Mouse (Mus musculus): ENCODE measurements around the gene BC067074. TPM values are rescaled to one million over a fixed set of nuclear protein-coding genes. Genes with fewer than 3 reads are reported as not detected.

Gene BC067074
- polyA plus RNA-seq, 1 experiment from 2014 or later, result 6.1 TPM

GRCm38 (mm10) chr13:113267204-113267603 is 25.8 kb upstream of the BC067074 start:
- no peak for ATAC-seq (ENCODE audit: low FRiP score, low TSS enrichment)

DNA sequence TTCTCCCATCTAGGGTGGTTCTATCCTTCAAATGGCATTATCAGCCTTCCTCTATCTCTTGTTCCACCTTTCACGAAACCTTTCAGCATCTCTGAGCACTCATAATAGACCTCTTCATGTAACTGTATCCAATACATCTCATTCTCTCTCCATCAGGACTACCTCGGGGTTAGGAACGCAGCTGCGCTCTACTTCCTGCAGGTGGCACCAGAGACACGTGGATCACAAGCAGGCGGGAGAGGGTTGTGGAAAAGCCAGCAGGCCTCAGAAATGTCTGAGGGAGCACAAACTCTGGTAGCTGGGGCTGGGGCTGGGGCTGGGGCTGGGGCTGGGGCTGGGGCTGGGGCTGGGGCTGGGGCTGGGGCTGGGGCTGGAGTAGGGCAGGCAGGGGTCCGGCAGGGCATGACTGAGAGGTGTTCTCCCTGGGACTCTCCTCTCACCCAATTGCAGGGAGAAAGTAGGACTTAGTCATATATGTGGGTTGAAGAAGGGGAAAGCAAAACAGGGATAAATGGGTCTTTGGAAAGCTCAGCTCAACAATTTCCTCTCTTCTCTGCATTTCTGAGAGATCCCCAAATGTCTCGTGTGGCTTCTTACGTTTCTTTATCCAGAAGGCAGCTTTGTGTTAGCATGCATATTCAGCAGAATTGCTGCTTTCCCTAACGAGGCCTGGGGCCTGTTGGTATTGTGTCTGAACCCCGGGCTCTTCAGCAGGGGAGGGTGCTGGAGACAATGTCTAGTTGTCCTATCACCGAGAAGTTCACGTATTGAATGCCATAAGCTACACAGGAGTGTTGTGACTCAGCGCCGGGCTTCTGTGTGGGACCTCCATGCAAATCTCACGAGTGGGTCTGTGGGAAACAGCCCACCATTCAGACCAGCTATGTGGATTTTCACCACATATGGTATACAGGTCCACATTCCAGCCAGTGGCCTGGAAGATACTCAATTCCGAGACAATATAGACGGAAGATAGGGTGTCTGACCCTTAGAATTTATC is 22.9 kb upstream of the BC067074 start:
- Histone ChIP-seq H3K27me3 (ENCODE audit: control insufficient read depth, insufficient read depth, low read length) (no peaks in the 10 kb centered on the region), H3K36me3 (ENCODE audit: control insufficient read depth, insufficient read depth, low read length) (no peaks in the 10 kb centered on the region), H3K9ac (ENCODE audit: low read depth, low read length) (no peak overlapping the region), H3K27ac (ENCODE audit: low read depth, low read length) (no peak overlapping the region), H3K9me3 (ENCODE audit: control insufficient read depth, low read length) (no peaks in the 10 kb centered on the region), H3K4me3 (ENCODE audit: low read length) (no peak overlapping the region), H3K4me1 (ENCODE audit: control insufficient read depth, insufficient read depth, low read length) (no peaks in the 10 kb centered on the region), H3K4me2 (replicated peaks; ENCODE audit: low read depth, low read length) (no peak overlapping the region)
- WGBS, result 58% methylated on average over 18 of the region's 18 CpGs
- peak; percentile 81 for ATAC-seq (ENCODE audit: low FRiP score, low TSS enrichment)

More at GRCm38 (mm10) chr13:113267204-113267603, 25.8 kb upstream of the BC067074 start:
- Histone ChIP-seq H3K27me3 (ENCODE audit: control insufficient read depth, insufficient read depth, low read length) (no peaks in the 10 kb centered on the region), H3K9ac (ENCODE audit: low read depth, low read length) (no peak overlapping the region), H3K9me3 (ENCODE audit: control insufficient read depth, low read length) (no peaks in the 10 kb centered on the region), H3K4me2 (replicated peaks; ENCODE audit: low read depth, low read length) (no peak overlapping the region), H3K4me1 (ENCODE audit: control insufficient read depth, insufficient read depth, low read length) (no peaks in the 10 kb centered on the region), H3K27ac (ENCODE audit: low read depth, low read length) (no peak overlapping the region), H3K36me3 (ENCODE audit: control insufficient read depth, insufficient read depth, low read length) (no peaks in the 10 kb centered on the region), H3K4me3 (ENCODE audit: low read length) (no peak overlapping the region)
- 87% methylated on average over 3 of the region's 3 CpGs for WGBS

- Histone ChIP-seq H3K36me3 (ENCODE audit: control insufficient read depth, insufficient read depth, low read length) (no peaks in the 10 kb centered on the region), H3K4me1 (ENCODE audit: control insufficient read depth, insufficient read depth, low read length) (no peaks in the 10 kb centered on the region), H3K27me3 (ENCODE audit: control insufficient read depth, insufficient read depth, low read length) (no peaks in the 10 kb centered on the region), H3K9ac (ENCODE audit: low read depth, low read length) (no peak overlapping the region), H3K4me2 (replicated peaks; ENCODE audit: low read depth, low read length) (no peak overlapping the region), H3K27ac (ENCODE audit: low read depth, low read length) (no peak overlapping the region), H3K4me3 (ENCODE audit: low read length) (no peak overlapping the region), H3K9me3 (ENCODE audit: control insufficient read depth, low read length) (no peaks in the 10 kb centered on the region)
- no peak for ATAC-seq (ENCODE audit: low FRiP score, low TSS enrichment)
- WGBS, result 76% methylated on average over 8 of the region's 8 CpGs
Measured at GRCm38 (mm10) chr13:113271189-113271588, 21.8 kb upstream of the BC067074 start.

DNA sequence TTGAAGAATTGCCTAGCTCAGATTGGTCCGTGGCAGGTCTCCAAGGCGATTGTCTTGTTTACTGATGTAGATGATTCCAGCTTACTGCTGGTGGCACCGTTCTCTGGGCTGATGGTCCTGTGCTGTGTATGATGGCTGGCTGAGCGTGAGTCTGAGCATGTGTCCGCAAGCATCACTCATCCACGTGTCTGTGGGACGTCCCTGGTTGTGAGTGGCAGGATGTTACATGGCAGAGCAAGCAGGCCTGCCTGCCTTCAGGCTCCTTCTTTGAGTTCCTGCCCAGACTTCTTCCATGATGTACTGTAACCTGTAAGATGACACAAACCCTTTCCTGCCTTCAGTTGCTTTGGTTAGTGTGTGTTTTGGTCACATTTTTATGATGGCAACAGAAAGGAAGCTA is 5.8 kb upstream of the BC067074 start:
- no peak overlapping the region for H3K9ac ChIP-seq (ENCODE audit: low read depth, low read length)
- no peak overlapping the region for H3K4me3 ChIP-seq (ENCODE audit: low read length)
- ATAC-seq (ENCODE audit: low FRiP score, low TSS enrichment), result no peak
- H3K4me1 ChIP-seq (ENCODE audit: control insufficient read depth, insufficient read depth, low read length), result no peaks in the 10 kb centered on the region
- H3K9me3 ChIP-seq (ENCODE audit: control insufficient read depth, low read length), result no peaks in the 10 kb centered on the region
- no peaks in the 10 kb centered on the region for H3K36me3 ChIP-seq (ENCODE audit: control insufficient read depth, insufficient read depth, low read length)
- 87% methylated on average over 7 of the region's 7 CpGs for WGBS
- H3K4me2 ChIP-seq (replicated peaks; ENCODE audit: low read depth, low read length), result no peak overlapping the region
- H3K27me3 ChIP-seq (ENCODE audit: control insufficient read depth, insufficient read depth, low read length), result no peaks in the 10 kb centered on the region
- no peak overlapping the region for H3K27ac ChIP-seq (ENCODE audit: low read depth, low read length)

DNA sequence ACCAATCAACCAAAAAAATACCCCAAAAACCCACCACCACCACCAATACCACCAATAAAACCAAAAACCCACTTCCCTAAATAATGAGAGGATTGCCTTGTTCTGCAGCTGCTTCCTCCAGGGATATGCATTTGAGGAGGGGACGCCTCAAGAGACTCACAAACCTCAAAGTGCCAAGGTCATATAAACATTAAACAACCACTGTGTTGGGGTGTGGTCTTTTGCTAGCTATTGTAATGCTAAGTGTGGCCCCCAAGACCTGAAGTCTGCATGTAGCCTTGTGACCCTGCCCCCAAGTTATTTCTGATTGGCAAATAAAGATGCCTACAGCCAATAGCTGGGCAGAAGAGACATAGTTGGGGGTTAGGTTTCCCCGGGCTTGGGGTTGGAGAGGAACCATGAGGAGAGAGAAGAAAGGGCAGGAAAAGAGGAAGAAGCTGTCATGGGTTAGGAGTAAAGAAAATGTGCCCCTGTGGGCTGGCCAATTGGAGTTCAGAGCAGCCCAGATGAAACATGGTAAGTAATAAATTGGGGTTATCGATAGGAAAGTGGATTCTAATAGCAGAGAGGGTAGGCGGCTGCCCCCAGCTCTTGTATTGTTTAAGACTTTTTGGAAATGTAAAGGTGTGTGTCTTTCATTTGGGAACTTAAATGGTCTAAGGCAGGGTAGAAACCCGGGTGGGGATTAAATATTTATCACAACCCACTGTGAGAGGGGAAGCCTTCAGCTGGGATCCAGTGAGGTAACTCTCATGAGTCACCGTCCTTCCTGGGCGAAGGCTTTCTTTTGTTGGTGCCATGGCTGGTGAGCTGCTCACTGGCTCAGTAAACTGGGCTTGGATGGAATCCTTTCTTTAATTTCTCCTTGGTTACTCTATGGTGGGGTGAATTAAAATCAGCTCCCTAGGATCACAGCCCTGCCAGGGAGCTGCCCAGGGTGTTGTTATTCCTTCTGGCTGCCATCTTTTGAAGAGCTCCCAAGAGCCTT is 4.5 kb upstream of the BC067074 start:
- Histone ChIP-seq H3K4me1 (ENCODE audit: control insufficient read depth, insufficient read depth, low read length) (no peaks in the 10 kb centered on the region), H3K4me3 (ENCODE audit: low read length) (no peak overlapping the region), H3K27me3 (ENCODE audit: control insufficient read depth, insufficient read depth, low read length) (no peaks in the 10 kb centered on the region), H3K9me3 (ENCODE audit: control insufficient read depth, low read length) (no peaks in the 10 kb centered on the region), H3K27ac (ENCODE audit: low read depth, low read length) (no peak overlapping the region), H3K9ac (ENCODE audit: low read depth, low read length) (no peak overlapping the region), H3K36me3 (ENCODE audit: control insufficient read depth, insufficient read depth, low read length) (no peaks in the 10 kb centered on the region), H3K4me2 (replicated peaks; ENCODE audit: low read depth, low read length) (no peak overlapping the region)
- 79% methylated on average over 7 of the region's 7 CpGs for WGBS
- no peak for ATAC-seq (ENCODE audit: low FRiP score, low TSS enrichment)

- Histone ChIP-seq H3K4me3 (ENCODE audit: low read length) (no peak overlapping the region), H3K36me3 (ENCODE audit: control insufficient read depth, insufficient read depth, low read length) (no peaks in the 10 kb centered on the region), H3K4me1 (ENCODE audit: control insufficient read depth, insufficient read depth, low read length) (no peaks in the 10 kb centered on the region), H3K9ac (ENCODE audit: low read depth, low read length) (no peak overlapping the region), H3K27ac (ENCODE audit: low read depth, low read length) (no peak overlapping the region), H3K4me2 (replicated peaks; ENCODE audit: low read depth, low read length) (no peak overlapping the region), H3K27me3 (ENCODE audit: control insufficient read depth, insufficient read depth, low read length) (no peaks in the 10 kb centered on the region), H3K9me3 (ENCODE audit: control insufficient read depth, low read length) (no peaks in the 10 kb centered on the region)
- no peak for ATAC-seq (ENCODE audit: low FRiP score, low TSS enrichment)
- 70% methylated on average over 4 of the region's 4 CpGs for WGBS
Measured at GRCm38 (mm10) chr13:113289760-113290159, 3.2 kb upstream of the BC067074 start.

DNA sequence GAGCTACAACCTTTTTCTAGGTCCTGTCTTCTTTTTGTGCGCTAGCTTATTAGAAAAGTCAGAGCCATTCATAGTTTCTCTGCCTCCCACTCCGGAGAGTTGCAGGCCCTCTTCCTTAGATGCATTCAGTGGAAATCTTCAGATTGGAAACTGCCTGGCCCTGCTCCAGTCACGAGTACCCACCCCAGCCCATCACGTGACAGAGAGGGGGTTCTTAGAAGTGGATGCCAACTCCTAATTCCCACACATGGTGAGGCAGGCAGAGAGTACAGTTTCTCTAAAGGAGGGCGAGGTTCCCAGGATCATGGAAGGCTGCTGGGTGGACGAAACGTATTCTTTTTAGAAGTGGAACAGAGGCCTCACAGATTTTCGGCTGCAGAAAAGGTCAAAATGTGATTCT is 958 bp upstream of the BC067074 start:
- Histone ChIP-seq H3K4me2 (replicated peaks; ENCODE audit: low read depth, low read length) (no peak overlapping the region), H3K4me3 (ENCODE audit: low read length) (no peak overlapping the region), H3K4me1 (ENCODE audit: control insufficient read depth, insufficient read depth, low read length) (no peaks in the 10 kb centered on the region), H3K27ac (ENCODE audit: low read depth, low read length) (no peak overlapping the region), H3K9me3 (ENCODE audit: control insufficient read depth, low read length) (no peaks in the 10 kb centered on the region), H3K36me3 (ENCODE audit: control insufficient read depth, insufficient read depth, low read length) (no peaks in the 10 kb centered on the region), H3K9ac (ENCODE audit: low read depth, low read length) (no peak overlapping the region), H3K27me3 (ENCODE audit: control insufficient read depth, insufficient read depth, low read length) (no peaks in the 10 kb centered on the region)
- no peak for ATAC-seq (ENCODE audit: low FRiP score, low TSS enrichment)
- 92% methylated on average over 8 of the region's 8 CpGs for WGBS

GRCm38 (mm10) chr13:113293707-113294432 is 911 bp downstream of the BC067074 start:
- Histone ChIP-seq H3K9ac (ENCODE audit: low read depth, low read length) (peak overlapping the region; percentile 91), H3K36me3 (ENCODE audit: control insufficient read depth, insufficient read depth, low read length) (no peaks in the 10 kb centered on the region), H3K27ac (ENCODE audit: low read depth, low read length) (no peak overlapping the region), H3K4me3 (ENCODE audit: low read length) (peak overlapping the region; percentile 76), H3K27me3 (ENCODE audit: control insufficient read depth, insufficient read depth, low read length) (no peaks in the 10 kb centered on the region), H3K4me2 (replicated peaks; ENCODE audit: low read depth, low read length) (peak overlapping the region; percentile 88), H3K4me1 (ENCODE audit: control insufficient read depth, insufficient read depth, low read length) (no peaks in the 10 kb centered on the region), H3K9me3 (ENCODE audit: control insufficient read depth, low read length) (no peaks in the 10 kb centered on the region)
- ATAC-seq (ENCODE audit: low FRiP score, low TSS enrichment), result no peak
- WGBS, result 61% methylated on average over 11 of the region's 11 CpGs

Data from kidney, embryonic 14.5 days (tissue).